Mouse (Mus musculus): ENCODE data around the gene Smim13.
"Not testable (repeated sequence)": the region's sequence is repeated elsewhere in the genome, so short reads cannot be mapped to it uniquely, and the experiment has no call there.

Smim13 gene

DNA sequence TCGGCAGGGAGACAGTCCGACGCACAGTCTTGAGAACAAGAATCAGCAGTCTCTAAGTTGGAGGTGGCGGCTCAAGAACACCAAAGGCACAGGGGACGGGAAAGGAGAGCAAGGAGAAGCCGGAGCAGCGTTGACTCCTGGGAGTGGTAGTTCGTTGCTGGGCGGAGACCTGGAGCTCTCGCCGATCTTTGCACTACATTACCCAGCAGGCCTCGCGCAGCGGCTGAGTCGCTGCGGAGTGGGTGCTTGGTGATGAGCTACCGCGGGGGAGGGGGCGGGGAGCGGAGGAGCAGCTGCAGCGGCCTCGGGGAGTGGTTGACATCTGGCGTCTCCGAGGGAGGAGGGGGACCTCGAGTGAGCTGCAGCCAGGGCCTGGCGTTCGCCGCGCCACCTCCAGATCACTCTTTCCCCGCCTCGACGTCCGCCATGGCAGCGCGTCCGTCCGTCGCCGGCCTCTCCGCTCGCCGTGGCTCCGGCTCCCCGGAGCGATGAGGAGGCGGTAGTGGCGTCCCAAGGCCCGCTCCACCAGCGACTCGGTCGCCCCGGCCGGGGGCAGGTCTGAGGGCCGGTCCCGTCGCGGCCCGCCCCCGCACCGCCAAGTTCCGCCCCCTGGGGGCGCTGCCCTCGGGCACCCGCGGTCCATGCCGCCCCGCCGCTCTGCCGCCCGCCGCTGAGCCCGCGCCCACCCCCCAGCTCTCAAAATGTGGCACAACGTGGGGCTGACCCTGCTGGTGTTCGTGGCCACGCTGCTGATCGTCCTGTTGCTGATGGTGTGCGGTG lies at the start of gene Smim13:
Smim13 (plus strand) TSS at position 307 of the 780 bp plus-strand sequence.
- DNase-seq, result peak; percentile 94 to 97

DNA sequence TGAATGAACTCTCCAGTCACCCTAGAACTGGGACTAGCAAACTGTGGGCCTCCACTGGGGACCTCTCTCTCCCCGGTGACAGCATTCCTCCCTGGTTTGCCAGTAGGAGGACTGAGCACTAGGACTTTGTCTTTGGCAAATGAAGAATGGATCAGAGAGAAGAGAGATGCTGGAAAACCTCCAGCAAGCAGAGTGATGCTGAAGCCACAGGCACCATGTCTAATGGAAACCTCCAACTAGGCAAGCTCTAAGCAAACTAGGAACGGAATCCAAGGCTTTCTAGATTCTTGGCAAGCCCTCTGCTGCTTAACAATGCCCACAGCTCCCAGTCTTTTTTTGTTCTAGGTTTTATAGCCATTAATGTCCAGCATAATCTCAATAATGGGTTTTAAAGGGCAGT lies 48.8 kb upstream of the Smim13 start:
- no peak for DNase-seq

DNA sequence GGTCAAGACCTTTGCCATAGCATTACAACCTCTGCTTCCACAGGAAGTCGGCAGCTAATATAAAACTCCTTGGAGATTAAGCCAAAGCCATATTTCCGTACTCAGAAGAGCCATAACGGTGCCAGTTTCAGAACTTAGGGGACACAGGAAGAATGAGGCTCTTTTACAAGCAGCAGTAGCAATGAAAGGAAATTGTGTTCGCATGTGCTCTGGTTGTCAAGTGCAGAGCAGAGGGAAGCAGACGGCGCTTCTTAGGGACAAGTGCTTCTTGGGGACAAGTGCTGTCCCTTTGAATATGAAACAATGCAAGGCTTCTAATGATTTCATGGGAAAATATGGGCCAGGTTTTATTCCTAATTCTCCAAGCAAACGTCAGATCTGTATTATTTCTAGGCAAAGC lies 46.4 kb upstream of the Smim13 start:
- no peak for DNase-seq

DNA sequence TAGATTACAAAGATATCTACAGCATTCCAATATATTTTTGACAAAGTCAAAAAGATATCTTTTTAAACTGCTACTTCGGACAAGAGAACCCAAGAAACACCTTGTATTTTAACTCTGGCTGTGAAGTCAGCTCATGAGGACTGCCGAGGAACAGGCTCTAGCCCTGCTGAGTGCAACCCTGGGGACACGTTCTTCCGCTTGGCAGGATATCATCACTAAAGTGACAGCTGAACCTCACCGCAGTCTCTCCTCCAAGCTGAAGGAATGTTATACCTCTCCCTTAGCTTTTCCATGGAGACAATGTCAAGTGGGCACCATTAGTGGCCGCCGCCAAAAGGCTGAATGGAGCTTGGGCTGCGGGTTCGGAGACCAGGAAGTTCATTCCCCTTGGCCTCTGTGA lies 46.0 kb upstream of the Smim13 start:
- no peak for DNase-seq

DNA sequence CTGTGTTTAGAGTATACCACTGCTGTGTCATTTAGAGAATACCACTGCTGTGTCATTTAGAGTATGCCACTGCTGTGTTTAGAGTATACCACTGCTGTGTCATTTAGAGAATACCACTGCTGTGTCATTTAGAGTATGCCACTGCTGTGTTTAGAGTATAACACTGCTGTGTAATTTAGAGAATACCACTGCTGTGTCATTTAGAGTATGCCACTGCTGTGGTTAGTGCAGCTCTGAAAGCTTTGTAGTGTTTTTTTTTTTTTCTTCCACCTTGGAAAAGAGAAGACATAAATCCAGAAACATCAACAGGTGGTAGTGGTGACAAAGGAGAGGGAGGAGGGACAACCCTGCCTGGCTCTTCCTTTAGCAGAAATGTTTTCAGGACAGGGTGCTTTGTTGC lies 44.1 kb upstream of the Smim13 start:
- not testable (repeated sequence) for DNase-seq

DNA sequence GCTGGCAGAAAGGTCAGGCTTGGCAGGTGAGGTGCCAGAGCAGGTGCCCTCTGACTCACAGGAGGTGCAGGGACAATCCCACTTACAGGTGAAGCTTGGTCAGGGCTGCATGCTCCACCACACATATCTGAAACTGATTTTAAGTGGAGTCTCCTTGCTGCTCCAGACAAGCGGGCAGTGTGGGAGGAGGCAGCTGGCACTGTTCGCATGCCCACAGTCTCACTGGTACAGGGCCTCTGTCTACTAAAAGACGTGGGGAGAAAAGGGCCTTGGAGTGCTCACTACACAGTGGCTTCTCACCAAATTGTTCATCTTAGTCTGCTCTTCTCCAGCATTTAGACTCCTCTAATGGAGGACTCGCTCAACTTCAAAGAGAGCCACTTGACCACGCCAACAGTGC lies 43.4 kb upstream of the Smim13 start:
- DNase-seq, result no peak

DNA sequence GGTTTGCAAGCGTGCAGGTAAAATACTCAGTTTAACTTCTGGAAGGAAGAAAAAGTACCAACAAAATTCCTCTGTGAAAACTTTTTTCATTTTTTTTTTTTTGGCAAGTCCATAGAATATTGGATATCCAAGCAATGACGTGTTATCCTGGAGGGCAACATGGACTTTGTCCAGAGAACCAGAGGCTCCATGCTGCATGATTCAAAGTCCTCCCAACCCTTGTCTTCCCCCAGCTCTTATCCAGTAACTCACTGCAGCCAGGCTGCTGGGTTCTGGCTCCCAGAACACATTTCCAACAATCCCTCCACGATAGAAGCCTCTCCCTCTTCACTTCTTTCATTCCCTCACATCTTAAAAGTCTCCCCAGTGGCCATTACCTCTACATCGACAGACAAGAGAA lies 38.4 kb upstream of the Smim13 start:
- no peak for DNase-seq

DNA sequence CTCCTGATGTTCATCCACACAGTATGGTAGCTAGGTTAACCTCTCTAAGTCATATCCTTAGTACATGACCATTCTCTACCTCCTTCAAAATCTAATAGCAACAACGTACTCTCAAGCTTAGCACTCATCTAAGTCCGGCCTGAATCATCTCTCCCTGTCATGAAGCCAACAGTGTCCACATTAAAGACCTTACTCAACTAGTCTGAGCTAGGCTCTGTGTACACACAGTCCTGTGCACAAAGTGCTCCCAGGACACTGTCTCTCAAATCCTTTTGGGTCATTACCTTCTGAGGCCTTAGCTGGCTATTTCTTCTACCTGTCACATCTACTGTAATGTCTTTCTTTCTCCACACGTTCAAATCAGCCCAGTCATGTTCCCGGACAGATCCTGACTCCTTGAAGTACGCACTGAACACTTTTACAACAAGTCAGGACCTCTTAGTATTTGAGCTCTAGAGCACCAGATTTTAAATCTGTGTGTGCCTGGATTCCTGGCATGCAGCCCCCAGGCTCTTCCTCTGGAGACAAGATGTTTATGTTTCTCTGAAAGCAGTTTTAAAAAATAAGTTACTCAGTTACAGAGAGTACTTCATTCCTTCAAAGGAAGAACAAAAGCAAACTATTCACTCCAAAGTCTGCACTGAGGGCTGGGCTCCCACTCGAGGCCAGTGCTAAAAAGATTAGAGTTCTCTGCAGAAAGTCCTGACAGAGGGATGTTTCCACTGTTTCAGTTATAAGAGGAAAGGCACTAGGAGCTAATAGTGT lies 36.9 kb upstream of the Smim13 start:
- DNase-seq, result peak in 1 of 2 experiments; percentile 38

DNA sequence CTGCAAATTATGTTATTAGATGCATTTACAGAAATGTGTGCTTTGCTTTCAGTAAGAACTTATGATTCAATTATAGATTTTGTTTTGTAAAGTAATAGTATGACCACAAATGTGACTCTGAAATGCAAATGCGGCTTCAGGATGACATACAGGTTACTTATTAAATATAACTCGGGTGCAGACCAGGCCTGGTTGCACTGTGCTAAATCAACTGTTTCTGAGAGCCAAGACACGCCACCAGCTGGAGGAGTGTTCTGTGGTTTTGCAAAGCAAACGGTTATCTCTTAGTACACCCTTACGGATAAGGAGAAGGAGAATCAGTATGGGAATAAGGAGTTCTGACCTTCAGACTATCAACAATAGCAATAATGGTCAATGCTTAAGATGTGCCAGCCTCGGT lies 34.0 kb upstream of the Smim13 start:
- no peak for DNase-seq

DNA sequence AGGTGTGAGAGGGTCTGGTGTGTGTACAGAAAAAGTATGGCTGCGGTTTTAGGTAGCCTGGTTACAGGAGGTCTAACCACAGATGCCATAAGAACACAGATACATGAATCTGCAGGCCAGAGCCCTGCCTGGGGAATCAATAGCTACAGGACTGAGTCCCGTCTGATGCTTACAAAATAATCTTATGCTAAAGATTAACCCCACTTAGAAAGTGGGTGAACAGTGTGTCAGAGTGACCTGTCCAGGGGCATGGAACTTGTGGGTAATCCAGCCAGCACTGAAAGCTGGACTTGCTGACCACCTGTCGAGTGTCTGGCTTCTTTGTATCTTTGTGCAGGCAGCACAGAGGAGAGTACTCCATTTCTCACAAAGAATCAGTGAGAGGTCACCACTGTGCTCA lies 33.4 kb upstream of the Smim13 start:
- DNase-seq, result no peak

DNA sequence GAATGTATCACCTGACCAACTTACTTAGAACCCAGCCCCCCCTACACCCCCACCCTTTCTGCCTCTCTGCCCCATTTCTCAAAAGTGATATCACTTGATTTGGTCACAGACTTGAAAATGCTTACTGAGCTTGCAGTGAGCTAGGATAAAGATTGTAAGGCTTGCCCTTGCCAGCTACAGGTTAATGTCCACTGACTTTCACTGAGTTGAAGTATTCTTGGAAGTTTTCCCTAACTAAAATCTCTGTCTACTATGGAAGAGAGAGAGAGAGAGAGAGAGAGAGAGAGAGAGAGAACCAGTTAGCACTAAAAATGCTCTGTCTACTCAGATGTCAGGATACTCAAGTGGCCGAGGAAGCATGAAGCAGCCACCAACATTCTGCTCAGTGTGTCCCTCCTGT lies 30.6 kb upstream of the Smim13 start:
- no peak for DNase-seq

DNA sequence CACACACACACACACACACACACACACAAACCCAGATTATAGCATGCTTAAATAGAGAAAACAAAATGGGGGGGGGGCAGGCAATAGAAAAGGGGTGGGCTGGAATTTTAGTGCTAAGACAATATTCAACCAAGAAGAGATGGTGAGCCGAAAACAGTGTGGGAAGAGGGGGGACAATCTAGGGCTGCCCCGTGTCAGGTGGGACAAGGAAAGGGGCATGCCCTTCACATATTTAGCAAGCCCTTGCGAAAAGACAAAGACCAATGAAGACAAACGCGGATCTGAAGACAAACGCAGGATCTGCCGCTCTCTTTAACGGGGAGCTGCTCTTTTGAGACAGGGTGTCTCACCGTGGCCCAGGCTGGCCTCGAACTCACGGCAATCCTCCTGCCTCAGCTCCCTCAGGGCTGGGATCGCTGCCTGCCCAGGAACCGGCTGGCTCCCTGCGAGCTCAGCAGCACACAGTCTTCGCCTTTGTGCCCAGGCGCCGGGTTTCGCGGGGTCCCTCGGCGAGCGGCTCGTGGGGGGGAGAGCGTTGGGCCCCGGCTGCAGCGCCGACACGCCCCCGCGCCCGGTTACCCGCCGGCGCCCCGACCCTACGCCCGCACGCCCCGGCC lies 29.8 kb upstream of the Smim13 start:
- no peak for DNase-seq

DNA sequence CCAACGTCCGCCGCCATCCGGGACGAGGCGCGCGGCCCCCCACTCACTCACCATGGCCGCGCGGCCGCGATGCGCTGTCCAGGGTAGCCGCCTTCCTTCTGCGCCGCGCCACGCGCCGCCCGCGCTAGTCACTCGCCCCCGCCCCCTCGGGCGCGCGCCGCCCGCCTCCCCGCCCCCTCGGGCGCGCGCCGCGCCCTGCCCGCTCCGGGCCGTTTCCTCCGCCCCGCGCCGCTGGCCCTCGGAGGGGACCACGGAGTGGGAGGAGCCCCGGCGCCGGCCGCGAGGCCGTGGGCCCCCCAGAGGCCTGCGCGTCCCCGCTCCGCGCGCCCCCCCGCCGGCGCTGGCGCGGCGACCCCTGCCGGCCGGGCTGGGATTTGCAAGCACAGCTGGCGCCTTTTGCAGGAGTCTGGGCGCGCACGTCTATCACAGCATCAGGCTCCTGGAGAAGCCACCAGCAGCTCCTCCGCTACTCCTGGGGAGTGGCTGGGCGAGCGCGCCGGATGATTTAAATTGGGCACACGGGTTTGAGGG lies 29.3 kb upstream of the Smim13 start, which contains the start of gene Elovl2:
Elovl2 (minus strand) TSS at position 102 of the 531 bp plus-strand sequence.
- DNase-seq, result peak; percentile 87 to 92

DNA sequence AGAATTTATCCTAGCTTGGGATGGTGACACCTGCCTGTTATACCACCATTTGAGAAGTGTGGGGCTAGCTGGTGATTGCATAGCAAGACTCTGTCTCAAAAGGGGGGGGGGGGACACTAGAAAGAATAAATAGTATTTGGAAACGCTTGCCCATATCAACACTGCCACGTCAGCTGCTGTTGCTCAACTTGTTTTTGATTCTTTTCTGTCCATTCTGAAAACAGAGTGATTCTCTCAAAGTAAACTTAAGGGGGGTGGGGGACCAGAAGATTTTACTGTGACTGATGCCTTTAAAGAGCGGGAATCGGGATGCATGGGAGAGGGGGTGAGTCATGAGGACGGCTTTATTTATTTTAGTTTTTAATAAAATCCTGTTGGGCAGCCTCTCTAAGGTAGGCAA lies 23.1 kb upstream of the Smim13 start:
- DNase-seq, result no peak

DNA sequence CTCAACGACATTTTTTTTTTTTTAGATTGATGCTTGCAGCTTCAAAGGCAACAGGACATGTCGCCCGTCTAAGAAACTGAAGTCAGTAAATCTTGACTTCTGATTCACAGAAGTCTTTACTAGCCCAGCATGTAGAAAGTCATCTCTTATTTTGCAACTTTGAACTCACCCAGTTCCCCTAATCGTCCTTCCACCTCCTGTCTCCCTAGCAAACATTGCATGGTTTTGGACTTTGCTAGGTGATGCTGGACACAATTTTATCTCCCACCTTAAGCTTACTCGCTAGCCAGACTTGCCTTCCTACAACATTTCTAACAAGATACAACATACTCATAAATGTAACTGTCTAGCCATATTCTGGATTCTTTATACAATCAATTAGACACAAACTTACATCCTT lies 21.6 kb upstream of the Smim13 start:
- DNase-seq, result no peak

DNA sequence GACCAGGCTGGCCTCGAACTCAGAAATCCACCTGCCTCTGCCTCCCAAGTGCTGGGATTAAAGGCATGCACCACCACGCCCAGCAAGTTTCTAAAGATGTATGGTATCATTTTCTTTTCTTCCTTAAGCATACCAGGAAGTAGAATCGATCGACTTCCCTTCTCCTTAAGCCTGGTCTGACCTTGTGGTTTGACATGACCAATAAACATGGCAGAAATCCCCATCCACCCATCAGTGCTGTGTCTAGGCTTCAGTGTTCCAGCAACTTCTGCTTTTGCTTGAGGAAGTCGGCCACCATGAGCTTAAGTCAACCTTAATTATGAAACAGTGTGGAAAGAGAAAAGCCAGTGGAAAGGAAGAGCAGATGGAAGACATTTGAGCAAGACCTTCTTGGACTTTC lies 19.4 kb upstream of the Smim13 start:
- no peak for DNase-seq

DNA sequence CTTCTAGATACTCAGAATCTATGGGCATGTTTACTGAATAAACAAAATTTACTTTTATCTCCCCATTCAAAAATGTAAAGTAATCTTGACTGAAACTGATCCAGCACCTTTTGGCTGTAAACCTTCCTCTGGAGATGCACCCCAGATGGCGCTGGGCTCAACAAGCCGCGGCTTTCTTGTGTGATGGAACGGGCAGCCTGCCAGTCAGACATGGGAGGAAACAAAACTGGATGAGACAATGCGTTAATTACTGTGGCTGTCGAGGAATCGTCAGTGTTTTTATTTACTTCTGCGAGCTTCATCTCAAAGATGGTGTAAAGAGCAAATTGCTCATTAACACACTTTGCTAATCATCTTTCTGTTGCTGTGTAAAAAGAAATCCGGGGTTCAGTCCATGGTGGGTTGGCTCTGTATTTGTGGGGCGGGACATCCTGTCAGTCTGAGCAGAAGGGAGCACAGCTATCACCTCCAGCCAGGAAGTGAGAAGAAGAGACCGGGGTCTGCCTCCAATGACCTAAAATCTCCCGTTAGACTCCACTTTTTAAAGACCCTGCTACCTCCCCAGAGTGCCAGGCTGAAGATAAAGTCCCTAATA lies 18.2 kb upstream of the Smim13 start:
- DNase-seq, result peak; percentile 51 to 60

DNA sequence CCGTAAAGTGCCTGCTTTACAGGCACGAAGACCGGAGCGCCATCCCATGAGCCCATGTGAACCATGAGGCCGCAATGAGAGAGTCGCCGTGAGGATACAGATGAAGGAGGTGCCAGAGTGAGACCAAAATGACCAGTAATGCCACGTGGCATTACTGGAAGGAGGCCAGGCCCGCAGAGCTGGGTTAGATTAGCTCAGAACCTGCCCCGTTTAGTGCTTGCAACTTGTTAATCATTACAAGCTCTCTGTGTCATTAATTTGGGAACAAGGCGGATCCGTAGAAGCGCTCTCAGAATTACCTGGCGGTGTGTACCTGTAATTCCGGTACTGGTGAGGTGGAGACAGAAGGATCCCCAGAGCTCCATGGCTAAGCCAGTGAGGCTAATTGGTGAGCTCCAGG lies 17.4 kb upstream of the Smim13 start:
- DNase-seq, result peak; percentile 66 to 82

DNA sequence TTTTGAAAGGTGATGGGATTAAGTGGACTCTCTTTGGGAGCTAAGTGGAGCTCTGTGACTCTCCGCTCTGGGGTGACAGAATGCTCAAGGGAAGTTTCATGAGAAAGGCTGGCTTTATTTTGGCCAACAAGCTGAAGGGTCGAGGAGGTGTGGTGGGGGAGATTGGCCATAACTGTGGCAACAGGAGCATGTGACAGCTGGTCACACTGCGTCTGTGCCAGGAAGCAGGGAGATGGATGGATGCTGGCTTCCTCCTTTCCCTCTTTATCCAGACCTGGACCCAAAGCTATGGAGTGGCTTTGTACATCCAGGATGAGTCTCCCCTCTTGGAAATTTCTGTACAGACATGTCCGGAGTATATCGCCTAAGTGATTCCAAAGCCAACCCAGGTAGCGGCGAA lies 16.4 kb upstream of the Smim13 start:
- no peak for DNase-seq

DNA sequence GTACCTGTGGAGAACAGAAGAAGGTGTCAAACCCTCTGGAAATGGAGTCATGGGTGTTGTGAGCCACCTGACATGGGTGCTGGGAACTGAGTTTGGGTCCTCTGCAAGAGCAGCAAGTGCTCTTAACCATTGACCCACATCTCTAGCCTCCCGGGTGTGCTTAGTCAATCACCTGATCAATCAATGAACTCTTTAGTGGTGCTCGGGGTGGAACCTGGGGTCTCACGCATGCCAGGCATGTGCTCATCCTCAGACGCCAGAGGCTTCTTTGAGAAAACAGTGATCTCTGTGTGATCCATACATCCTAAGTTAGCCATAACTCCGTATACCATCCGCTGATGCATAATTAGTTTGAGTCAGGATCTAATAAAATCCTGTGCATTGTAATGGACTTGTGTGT lies 14.5 kb upstream of the Smim13 start:
- DNase-seq, result no peak

DNA sequence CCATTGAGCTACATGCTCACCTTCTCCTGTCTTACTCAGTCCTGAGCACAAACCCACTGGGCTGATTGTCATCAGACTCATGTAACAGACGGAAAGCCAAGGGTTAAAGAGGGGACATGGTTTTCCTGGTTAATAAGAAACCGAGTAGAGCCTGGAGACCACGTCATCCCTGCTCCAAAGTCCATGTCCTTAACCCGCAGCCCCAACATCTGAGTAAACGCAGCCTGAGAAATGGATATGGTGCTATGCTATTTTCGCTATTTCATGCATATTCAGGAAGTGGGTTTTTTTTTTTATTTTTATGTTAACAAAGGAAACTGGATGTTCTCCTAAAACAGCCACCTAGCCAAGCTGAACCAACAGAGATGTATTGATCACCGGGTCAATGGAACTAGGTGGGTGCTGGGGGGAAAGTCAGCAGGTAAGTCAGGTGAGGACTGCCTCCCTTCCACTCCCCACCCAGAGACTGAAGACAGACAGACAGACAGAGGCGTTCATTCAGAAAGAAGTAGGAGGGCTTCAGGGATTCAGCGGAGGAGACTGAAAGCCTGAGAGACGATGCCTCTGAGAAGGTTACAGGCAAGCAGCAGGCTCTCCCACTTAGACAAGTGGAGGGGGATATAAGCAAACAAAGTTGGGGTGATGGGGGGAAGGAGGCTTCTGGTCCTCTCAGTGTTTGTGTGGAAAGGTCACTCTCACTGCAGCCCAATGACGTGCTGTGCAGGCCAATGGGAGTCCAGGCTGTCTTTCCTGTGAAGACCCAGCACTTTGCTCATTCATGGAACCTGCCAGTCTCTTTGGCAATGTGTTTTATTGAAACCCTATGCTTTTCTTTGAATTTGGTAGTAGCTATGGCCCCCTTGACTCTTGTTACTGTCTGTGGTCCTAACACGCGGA lies 13.6 kb upstream of the Smim13 start:
- DNase-seq, result peak in 1 of 2 experiments; percentile 43
